Mouse (Mus musculus) myocyte (in vitro differentiated cells): ENCODE data around the gene Tmem176a. TPM values are rescaled to one million over a fixed set of nuclear protein-coding genes. Genes with fewer than 3 reads are reported as not detected.

Experiments used
- H3K27me3 ChIP-seq: one replicate; pipeline ENCODE4 v1.6.1; 2011; ENCODE audit not compliant: control insufficient read depth, insufficient read depth, insufficient read length
- H3K36me3 ChIP-seq: one replicate; pipeline ENCODE4 v1.6.1; 2011; ENCODE audit not compliant: control insufficient read depth, insufficient read depth
- H3K4me2 ChIP-seq: one replicate; pipeline ENCODE4 v1.6.1; 2011; ENCODE audit warnings: low read depth, control low read depth
- H3K4me3 ChIP-seq: one replicate; pipeline ENCODE4 v1.5.1; 2011; ENCODE audit warnings: mild to moderate bottlenecking, control low read depth, moderate library complexity
- H3K79me2 ChIP-seq: one replicate; pipeline ENCODE4 v1.6.1; 2011; ENCODE audit not compliant: control insufficient read depth, insufficient read depth
- H3ac ChIP-seq: one replicate; pipeline ENCODE4 v1.6.1; 2011; ENCODE audit not compliant: control insufficient read depth, insufficient read length
- CEBPB ChIP-seq: IDR thresholded peaks from 2 replicates; pipeline ENCODE4 v1.6.1; 2011; ENCODE audit warnings: mild to moderate bottlenecking, moderate library complexity; ENCODE audit not compliant: poor library complexity, insufficient read depth, severe bottlenecking
- E2F4 ChIP-seq: IDR thresholded peaks from one replicate; pipeline ENCODE4 v1.6.1; 2011; ENCODE audit warnings: mild to moderate bottlenecking, control low read depth, moderate library complexity; ENCODE audit not compliant: insufficient read depth
- MAX ChIP-seq: IDR thresholded peaks from one replicate; pipeline ENCODE4 v1.6.1; 2011; ENCODE audit warnings: low read depth, mild to moderate bottlenecking, control low read depth
- MYOD1 ChIP-seq, 3 experiments: IDR thresholded peaks; one replicate each; pipeline ENCODE4 v1.6.1; 2011; ENCODE audit warnings: control low read depth in 2 of 3, low read depth in 2 of 3, mild to moderate bottlenecking in 2 of 3, moderate library complexity in 1 of 3; ENCODE audit not compliant: insufficient read length in 2 of 3, control insufficient read depth in 1 of 3
- MYOG ChIP-seq, 3 experiments: IDR thresholded peaks; one replicate each; pipeline ENCODE4 v1.6.1; 2011; ENCODE audit warnings: control low read depth in 2 of 3, low read depth in 2 of 3, mild to moderate bottlenecking in 2 of 3; ENCODE audit not compliant: insufficient read length in 2 of 3, control insufficient read depth in 1 of 3, insufficient read depth in 1 of 3
- POLR2A ChIP-seq: IDR thresholded peaks from one replicate; pipeline ENCODE4 v1.6.1; 2011; ENCODE audit warnings: low read depth, mild to moderate bottlenecking, control low read depth, moderate library complexity; ENCODE audit not compliant: insufficient read length
- POLR2AphosphoS2 ChIP-seq: IDR thresholded peaks from one replicate; pipeline ENCODE4 v1.6.1; 2011; ENCODE audit warnings: low read depth, control low read depth; ENCODE audit not compliant: insufficient read length
- REST ChIP-seq: IDR thresholded peaks from one replicate; pipeline ENCODE4 v1.6.1; 2011; ENCODE audit warnings: mild to moderate bottlenecking, control low read depth, moderate library complexity; ENCODE audit not compliant: insufficient read depth, insufficient read length
- SRF ChIP-seq: IDR thresholded peaks from one replicate; pipeline ENCODE4 v1.6.1; 2011; ENCODE audit warnings: low read depth; ENCODE audit not compliant: control insufficient read depth, insufficient read length
- TCF12 ChIP-seq: IDR thresholded peaks from one replicate; pipeline ENCODE4 v1.6.1; 2011; ENCODE audit warnings: mild to moderate bottlenecking, control low read depth; ENCODE audit not compliant: poor library complexity, insufficient read depth, severe bottlenecking
- TCF3 ChIP-seq: IDR thresholded peaks from one replicate; pipeline ENCODE4 v1.6.1; 2011; ENCODE audit warnings: low read depth, control low read depth; ENCODE audit not compliant: insufficient read length
- USF1 ChIP-seq: IDR thresholded peaks from one replicate; pipeline ENCODE4 v1.6.1; 2011; ENCODE audit warnings: low read depth, mild to moderate bottlenecking, control low read depth, moderate library complexity
- polyA plus RNA-seq: library from polyadenylated mRNA; unstranded; fragments of >200 nt; fragmentation: generic; extraction: Trizol; gene quantifications from one replicate; pipeline ENCODE4 v1.2.1, GENCODE M21; 2012; ENCODE audit warnings: missing spikeins

Gene Tmem176a
- polyA plus RNA-seq, 1 experiment, result 3.0 TPM

DNA sequence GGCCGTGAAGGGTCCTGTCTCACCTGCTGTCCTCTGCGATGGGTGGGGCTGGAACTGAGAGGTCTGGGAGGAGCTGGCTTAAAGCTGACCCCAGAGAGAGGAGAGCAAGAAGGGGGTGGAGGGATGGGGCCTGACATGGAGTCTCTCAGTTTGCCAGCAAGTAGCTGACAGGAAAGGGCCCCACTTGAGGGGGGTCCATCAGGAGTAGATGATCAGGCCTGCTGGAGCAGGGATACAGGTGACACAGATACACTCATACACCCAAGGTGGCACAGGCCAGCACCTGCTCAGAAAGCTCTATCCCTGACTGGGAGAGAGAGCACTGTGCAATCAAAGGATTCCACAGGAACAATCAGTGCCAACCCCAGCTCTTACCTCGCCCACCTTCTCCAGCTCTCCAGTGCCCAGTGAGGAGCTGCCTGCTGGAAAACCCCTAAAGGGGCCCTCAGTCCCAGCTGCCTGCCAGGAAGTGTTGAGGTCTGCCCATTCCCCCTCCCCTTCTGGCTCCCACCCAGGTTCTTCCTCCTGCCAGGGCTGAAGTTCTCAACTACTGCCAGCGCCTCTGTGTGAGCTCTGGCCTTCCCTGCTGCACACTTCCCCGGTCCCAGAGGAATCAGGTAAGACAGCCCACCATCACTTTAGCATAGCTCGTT is 380 bp downstream of the Tmem176a start, which contains the start of gene Tmem176b:
TSS of gene Tmem176b (minus strand) at position 524 of the 653 bp plus-strand sequence.
- TF ChIP-seq USF1, result no peak
- no peak for TF ChIP-seq E2F4
- Histone ChIP-seq H3ac (no peak within 1 kb of the TSS), H3K79me2 (no peaks in the 10 kb centered on the region), H3K36me3 (no peaks in the 10 kb centered on the region), H3K4me2 (no peak within 1 kb of the TSS), H3K4me3 (no peak within 1 kb of the TSS), H3K27me3 (no peaks in the 10 kb centered on the region)

GRCm38 (mm10) chr6:48842111-48842842 is 1.6 kb downstream of the Tmem176a start:
- TF ChIP-seq CEBPB (no peak), USF1 (no peak), MYOD1 (IDR thresholded peaks at IDR 0.05; ENCODE audit: control insufficient read depth in 1 of 3, insufficient read length in 2 of 3, low read depth in 2 of 3) (no peak), POLR2AphosphoS2 (no peak), TCF3 (no peak), E2F4 (no peak), MAX (no peak), REST (no peak), POLR2A (no peak), SRF (no peak), MYOG (IDR thresholded peaks at IDR 0.05; ENCODE audit: control insufficient read depth in 1 of 3, insufficient read depth in 1 of 3, insufficient read length in 2 of 3, low read depth in 2 of 3) (no peak), TCF12 (no peak)
- no peaks in the 10 kb centered on the region for H3K79me2 ChIP-seq

GRCm38 (mm10) chr6:48845086-48845485 is 4.4 kb downstream of the Tmem176a start:
- Histone ChIP-seq H3K27me3 (no peaks in the 10 kb centered on the region), H3K4me2 (no peak overlapping the region), H3K36me3 (no peaks in the 10 kb centered on the region), H3K79me2 (no peaks in the 10 kb centered on the region), H3ac (no peak overlapping the region), H3K4me3 (no peak overlapping the region)
- TF ChIP-seq SRF (no peak), MYOD1 (IDR thresholded peaks at IDR 0.05; ENCODE audit: control insufficient read depth in 1 of 3, insufficient read length in 2 of 3, low read depth in 2 of 3) (no peak), CEBPB (no peak), POLR2A (no peak), E2F4 (no peak), MYOG (IDR thresholded peaks at IDR 0.05; ENCODE audit: control insufficient read depth in 1 of 3, insufficient read depth in 1 of 3, insufficient read length in 2 of 3, low read depth in 2 of 3) (no peak), TCF3 (no peak)

More at GRCm38 (mm10) chr6:48842111-48842842, 1.6 kb downstream of the Tmem176a start:
- no peaks in the 10 kb centered on the region for H3K36me3 ChIP-seq
- no peak overlapping the region for H3ac ChIP-seq
- no peak overlapping the region for H3K4me3 ChIP-seq
- H3K27me3 ChIP-seq, result no peaks in the 10 kb centered on the region
- no peak overlapping the region for H3K4me2 ChIP-seq

DNA sequence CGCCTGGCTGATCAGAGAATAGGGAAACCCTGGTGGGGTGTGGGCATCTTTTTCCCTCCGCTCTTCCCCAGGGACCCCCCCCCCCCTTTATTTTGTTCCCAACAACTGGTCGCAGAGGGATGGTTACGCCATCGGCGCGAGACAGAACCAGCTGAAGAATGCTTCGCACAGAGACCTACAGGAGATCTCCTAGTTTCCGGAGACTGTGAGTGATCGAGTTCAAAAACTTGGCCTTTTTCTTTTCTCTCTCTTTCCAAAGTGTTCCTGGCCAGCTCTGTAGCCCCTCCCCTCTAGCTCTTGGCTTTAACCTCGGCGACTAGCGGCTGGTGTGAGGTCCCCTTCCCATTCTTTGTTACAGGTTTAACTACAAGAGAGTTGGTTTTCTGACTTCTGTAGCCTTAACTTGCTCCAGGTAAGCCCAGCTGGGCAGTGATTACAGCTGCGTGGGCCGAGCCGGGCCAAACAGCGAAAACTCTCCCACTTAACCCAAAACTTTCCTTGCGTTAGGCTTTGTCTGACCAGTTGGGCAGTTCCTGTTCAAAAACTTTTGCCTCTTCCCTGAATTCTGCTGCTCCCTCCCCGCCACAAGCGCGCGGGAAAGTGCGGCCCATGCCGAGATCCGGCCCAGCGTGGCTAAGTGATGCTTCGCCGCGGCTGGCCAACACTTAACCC is 11.2 kb downstream of the Tmem176a start:
- Histone ChIP-seq H3K36me3 (no peaks in the 10 kb centered on the region), H3ac (no peak overlapping the region), H3K79me2 (no peaks in the 10 kb centered on the region), H3K4me2 (no peak overlapping the region), H3K4me3 (no peak overlapping the region), H3K27me3 (no peaks in the 10 kb centered on the region)
- TF ChIP-seq POLR2A (no peak), MAX (no peak), USF1 (no peak), REST (no peak), CEBPB (no peak), MYOG (IDR thresholded peaks at IDR 0.05; ENCODE audit: control insufficient read depth in 1 of 3, insufficient read depth in 1 of 3, insufficient read length in 2 of 3, low read depth in 2 of 3) (no peak), E2F4 (no peak), MYOD1 (IDR thresholded peaks at IDR 0.05; ENCODE audit: control insufficient read depth in 1 of 3, insufficient read length in 2 of 3, low read depth in 2 of 3) (no peak), TCF3 (no peak), POLR2AphosphoS2 (no peak), SRF (no peak), TCF12 (no peak)

DNA sequence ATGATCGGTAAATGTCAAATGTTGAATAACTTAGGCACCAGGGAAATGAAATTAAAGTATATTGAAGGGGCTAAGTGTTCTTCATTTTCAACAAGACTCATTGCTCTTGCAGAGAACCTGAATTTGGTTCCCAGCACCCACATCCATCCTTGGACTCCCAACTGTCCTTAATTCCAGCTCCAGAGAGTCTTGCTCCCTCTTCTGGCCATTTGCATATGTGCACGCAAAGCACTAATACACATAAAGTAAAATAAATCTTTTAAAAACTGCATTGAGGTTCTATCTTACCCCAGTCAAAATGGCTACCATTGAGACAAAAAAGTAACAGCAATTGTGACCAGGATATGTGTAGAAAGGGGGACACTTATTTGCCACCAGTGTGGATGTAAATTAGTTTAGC is 13.4 kb downstream of the Tmem176a start:
- Histone ChIP-seq H3K4me3 (no peak overlapping the region), H3K4me2 (no peak overlapping the region), H3ac (no peak overlapping the region), H3K27me3 (no peaks in the 10 kb centered on the region), H3K36me3 (no peaks in the 10 kb centered on the region), H3K79me2 (no peaks in the 10 kb centered on the region)
- TF ChIP-seq POLR2A, result no peak
- TF ChIP-seq E2F4, result no peak
- no peak for TF ChIP-seq POLR2AphosphoS2
- no peak for TF ChIP-seq MYOD1 (IDR thresholded peaks at IDR 0.05; ENCODE audit: control insufficient read depth in 1 of 3, insufficient read length in 2 of 3, low read depth in 2 of 3)
- no peak for TF ChIP-seq SRF
- TF ChIP-seq USF1, result no peak
- TF ChIP-seq MAX, result no peak
- no peak for TF ChIP-seq MYOG (IDR thresholded peaks at IDR 0.05; ENCODE audit: control insufficient read depth in 1 of 3, insufficient read depth in 1 of 3, insufficient read length in 2 of 3, low read depth in 2 of 3)
